Mouse (Mus musculus) kidney, adult 11 months (tissue): Measurements from ENCODE around the gene Zfp598.
"Not testable (repeated sequence)": the region's sequence is repeated elsewhere in the genome, so short reads cannot be mapped to it uniquely, and the experiment has no call there.

ENCODE experiments used
- DNase-seq: peaks from one replicate; pipeline ENCODE4 v3.0.0; 2022

Gene Zfp598

DNA sequence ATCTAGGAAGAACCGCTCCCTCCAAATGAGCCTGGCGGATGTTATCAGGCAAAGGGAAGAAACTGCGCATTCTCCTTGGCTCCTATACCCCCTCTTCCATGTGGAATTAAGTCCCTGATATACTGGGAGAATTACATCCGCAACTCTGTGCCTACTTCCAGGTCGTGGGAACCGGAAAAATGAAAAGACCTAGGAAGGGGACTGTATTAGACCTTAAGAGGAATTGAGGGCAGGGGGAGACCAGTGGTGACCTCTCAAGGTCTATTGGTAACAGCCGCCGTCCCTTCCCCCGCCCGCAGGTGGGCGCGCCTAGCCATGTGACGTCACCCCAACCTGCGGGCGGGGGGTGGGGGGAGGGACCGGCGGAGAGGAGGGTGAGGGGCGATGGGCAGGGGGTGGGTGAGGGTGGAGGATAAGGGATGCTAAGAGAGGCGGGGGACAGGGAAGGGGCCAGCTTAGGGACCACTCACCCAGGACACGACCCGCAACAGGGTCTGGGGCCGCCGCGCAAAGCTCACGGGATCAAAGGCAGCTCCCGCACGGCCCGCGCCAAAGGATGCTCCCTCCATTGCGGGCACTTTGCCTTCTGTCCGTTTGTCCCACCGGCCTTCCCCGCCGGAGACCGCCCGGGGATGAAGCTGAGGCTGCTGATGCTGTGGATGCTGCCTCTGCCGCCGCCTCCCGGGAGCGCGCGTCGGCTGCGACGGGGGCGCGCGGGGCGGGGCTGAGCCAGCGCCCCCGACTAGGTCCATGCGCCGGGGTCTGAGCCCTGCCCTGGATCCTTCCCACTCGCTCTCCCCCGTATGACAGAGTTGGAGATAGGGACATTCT lies 20.0 kb downstream of the Zfp598 start, which contains the start of gene Syngr3:
Syngr3 (minus strand) TSS at position 705 of the 831 bp plus-strand sequence.
- DNase-seq, result no peak

DNA sequence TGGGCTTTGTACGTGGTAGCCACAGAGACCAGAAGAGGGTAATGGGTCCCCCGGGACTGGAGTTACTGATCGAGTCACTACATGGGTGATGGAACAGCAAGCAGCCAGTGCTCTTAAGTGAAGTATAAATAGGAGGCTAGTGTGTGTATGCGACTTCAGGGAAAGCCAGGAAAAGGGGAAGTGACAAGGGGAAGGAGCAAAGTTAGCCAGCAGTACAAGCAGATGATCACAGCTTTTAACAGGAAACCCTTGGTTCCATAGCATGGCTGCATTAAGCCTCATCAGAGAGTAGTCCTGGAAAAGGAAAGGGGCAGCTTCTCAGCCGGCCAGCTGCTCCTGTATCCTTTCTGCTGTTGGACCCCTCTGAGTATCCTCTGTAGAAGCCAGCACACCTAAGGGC lies 22.9 kb downstream of the Zfp598 start:
- DNase-seq, result no peak

GRCm38 (mm10) chr17:24695326-24696010 lies 26.0 kb downstream of the Zfp598 start:
- no peak for DNase-seq

DNA sequence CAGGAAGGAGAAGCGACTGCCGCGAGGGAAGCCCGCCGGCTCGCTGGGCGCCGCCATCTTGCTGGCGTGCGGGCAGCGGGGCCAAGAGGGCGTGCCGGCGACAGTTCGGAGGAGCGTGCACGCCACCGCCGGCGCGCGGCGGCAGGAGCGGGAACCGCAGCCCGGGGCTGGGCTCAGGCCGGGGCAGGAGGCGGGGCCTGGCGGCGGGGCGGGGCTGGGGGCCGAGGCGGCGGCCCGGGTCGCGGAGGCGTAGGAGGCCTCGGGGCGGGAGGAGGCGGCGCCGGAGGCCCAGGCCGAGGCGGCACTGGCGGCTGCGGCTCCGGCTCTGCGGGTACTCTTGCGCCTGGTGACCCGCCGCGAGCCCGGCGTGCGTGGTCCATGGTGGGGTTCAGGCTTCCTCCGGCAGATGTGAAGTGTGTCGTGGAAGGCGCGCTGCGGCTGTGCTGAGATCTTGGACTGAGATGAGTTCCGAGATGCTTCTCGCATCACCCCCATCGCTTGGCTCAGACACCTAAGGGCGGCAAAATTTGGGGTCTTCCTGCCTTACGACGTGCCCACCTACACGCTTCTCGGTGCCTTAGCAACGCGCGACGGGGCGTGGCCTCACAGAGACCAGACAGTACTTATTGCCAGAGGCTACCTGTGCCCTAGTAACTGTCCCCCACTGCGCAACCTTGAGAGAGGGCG lies 26.7 kb downstream of the Zfp598 start, which contains the start of the genes Gfer and Noxo1:
Gfer (minus strand) TSS at position 146 of the 687 bp plus-strand sequence.
Noxo1 (plus strand) TSS at position 224 of the 687 bp plus-strand sequence.
- peak; percentile 82 for DNase-seq

GRCm38 (mm10) chr17:24697985-24698384 lies 28.5 kb downstream of the Zfp598 start:
- no peak for DNase-seq

GRCm38 (mm10) chr17:24698715-24699114 lies 29.2 kb downstream of the Zfp598 start:
- DNase-seq, result no peak

DNA sequence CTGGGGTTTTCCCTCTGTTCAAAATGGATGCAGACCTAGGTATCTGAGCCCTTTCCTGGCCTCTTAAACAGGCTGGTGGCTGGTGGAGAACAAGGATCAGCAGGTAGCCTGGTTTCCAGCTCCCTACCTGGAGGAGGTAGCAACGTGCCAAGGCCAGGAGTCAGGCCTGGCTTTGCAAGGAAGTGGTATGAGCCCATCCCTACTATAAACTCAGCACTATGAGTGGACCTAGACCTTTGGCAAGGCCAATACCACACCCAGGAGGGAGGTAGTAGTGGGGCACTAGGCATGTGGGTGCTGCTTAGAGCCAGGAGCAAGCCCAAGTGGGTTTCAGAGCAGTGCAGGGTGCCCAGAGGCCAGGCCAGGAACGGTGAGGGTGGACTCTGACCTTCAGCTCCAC lies 30.0 kb downstream of the Zfp598 start:
- DNase-seq, result no peak

DNA sequence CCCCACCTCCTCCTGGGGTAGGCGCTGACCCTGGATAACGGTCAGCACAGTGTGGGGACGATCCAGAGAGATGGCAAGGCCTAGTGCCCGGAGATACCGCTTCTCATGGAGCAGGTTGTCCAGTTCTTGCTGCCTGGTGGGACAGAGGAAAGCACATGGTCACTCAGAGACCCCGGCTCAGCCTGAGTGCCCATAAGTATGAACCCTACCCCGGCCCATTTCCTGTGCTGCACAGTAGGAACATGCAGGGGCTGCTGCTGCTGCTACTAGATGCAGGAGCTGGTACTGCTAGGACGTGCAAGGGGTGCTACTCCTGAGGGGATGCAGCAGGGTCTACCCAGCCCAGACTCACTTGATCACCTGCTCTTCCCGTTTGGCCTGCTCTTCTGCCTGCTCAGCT lies 31.8 kb downstream of the Zfp598 start:
- DNase-seq, result no peak

DNA sequence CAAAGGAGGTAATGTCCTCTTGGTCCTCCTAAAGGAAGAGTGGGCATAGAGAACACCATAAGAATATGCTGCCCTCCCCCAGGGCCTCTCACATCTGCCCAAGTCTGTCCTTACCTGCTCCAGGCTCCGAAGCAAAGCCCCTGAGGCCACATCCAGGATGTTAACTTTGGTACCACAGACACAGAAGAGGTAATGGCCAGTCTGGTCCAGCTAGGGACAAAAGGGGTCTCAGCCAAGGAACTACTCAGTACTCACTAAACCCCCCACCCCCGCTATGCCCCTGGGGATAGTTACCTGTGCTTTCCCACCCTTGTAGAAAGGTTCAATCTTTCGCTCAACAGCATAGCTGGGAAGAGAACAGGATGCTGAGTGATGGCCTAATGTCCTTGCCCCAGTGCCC lies 36.3 kb downstream of the Zfp598 start:
- no peak for DNase-seq

- peak; percentile 91 for DNase-seq
Measured at GRCm38 (mm10) chr17:24706982-24707800, 37.7 kb downstream of the Zfp598 start, which contains the start of gene Tbl3. Gene Tbl3, minus strand, starts transcription at chr17:24707660.

DNA sequence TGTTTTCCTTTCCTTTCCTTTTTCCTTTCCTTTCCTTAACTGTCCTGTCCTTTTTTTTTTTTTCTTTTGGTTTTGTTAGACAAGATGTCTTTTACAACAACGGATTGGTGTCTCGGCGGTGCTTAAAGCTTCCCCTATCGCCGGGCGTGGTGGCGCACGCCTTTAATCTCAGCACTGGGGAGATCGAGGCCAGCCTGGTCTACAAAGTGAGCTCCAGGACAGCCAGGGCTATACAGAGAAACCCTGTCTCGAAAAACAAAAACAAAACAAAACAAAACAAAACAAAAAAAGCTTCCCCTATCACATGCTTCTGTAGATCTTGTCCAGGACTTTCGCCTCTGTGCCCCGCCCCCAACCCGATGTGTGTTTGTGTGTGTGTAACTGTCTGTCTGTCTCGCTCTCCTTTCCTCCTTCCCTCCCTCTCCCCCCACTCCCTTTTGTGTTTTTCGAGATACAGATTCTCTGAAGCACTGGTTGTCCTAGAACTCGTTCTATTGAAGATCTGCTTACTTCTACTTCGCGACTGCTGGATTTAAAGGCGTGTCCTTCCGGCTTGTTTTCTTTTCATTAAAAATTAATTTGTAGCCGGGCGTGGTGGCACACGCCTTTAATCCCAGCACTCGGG lies 38.4 kb downstream of the Zfp598 start:
- DNase-seq, result no peak

- no peak for DNase-seq
Measured at GRCm38 (mm10) chr17:24708646-24709045, 39.2 kb downstream of the Zfp598 start.

- DNase-seq, result no peak
Measured at GRCm38 (mm10) chr17:24715556-24715955, 46.1 kb downstream of the Zfp598 start.

DNA sequence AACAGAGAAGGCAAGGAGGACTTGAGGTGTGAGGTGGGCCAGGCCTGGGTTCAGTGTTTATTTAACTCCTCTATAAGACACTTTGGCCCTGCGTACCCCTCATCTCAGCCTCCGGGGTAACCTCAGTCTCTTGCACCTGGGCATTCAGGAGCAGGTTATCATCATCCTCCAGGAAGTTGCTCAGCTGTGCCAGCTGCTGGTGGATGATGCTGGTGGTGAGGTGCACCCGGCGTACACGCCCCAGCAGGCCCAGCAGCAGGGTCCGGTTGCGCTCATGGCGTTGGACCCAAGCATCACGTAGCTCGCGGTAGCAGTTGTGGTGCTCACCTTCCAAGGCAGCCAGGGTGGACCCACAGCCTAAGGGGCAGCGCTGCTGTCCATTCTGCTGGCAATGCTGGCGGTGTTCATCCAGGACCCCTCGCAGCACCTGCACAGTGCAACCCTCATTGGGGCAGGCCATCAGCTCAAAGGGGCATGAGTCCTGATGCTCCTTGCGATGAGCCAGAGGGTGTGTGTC lies 46.7 kb downstream of the Zfp598 start:
- no peak for DNase-seq

DNA sequence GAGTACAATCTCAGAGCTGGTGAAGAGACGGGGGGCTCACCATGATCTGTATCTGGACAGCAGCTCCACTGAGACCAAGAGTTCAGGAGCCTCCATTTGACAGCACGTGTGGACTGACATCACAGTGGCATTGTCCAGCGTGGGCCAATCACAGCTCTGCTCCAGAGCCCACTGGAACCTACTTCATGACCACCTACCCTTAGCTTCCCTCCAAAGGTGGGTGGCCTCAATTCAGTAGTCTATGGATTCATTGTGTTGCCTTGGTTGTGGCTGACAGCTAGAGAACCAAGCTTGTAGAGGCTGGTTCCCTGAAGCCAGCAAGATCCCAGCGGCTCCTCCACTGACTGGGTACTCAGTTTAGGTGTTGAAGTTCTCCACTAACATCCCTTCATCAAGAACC lies 48.5 kb downstream of the Zfp598 start, which contains the start of the genes Rnf151 and Rps2:
Rnf151 (minus strand) TSS at position 121 of the 400 bp plus-strand sequence.
Rps2 (plus strand) TSS at position 174 of the 400 bp plus-strand sequence.
- no peak for DNase-seq

- not testable (repeated sequence) for DNase-seq
Measured at GRCm38 (mm10) chr17:24718938-24719337, 49.5 kb downstream of the Zfp598 start.

- DNase-seq, result peak; percentile 98
Measured at GRCm38 (mm10) chr17:24719494-24720222, 50.2 kb downstream of the Zfp598 start.

- DNase-seq, result not testable (repeated sequence)
Measured at GRCm38 (mm10) chr17:24720616-24721015, 51.1 kb downstream of the Zfp598 start.

- DNase-seq, result not testable (repeated sequence)
Measured at GRCm38 (mm10) chr17:24721383-24721955, 52.0 kb downstream of the Zfp598 start.

DNA sequence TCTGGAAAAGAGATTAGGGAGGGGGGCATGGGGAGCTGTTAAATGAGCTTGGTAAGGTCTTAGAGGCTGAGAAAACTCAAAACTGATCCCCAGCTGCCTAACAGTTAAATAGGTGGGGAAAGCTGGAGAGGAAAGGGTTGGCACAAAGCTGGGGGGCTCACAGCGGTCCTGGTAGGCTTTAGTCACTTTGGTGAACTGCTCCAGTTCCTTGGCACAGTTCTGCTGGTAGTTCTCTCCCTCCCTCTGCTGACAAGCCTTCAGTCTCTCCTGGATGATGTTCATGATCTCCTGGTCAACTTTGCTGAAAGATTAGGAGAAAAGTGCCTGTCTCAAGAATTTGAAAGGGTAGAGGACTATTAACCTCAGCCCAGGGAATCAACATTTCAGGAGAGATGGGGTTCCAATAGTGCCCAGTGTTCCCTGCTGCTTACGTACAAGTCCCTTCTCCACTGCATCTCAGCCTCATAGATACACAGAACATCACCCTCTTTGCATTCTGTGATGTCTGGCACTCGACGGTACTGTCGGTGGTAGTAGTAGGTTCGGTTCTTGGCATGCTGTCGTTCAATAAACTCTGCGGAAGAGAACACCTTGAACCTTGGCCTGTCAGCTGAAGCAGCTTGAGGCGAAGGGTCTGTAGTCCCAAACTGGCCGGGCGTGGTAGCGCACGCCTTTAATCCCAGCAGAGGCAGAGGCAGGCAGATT lies 52.9 kb downstream of the Zfp598 start:
- DNase-seq, result no peak
